Mouse (Mus musculus) cerebral cortex, adult 2 months (tissue): ENCODE measurements around the gene Kcnj11.

Experiments used
- WGBS: fragments of 180-500 bp; shearing (Covaris S2); methylation state at CpG from one replicate; pipeline ENCODE4 v1.1.7; 2018; 5-methylcytosine and 5-hydroxymethylcytosine counted together

The Kcnj11 gene

DNA sequence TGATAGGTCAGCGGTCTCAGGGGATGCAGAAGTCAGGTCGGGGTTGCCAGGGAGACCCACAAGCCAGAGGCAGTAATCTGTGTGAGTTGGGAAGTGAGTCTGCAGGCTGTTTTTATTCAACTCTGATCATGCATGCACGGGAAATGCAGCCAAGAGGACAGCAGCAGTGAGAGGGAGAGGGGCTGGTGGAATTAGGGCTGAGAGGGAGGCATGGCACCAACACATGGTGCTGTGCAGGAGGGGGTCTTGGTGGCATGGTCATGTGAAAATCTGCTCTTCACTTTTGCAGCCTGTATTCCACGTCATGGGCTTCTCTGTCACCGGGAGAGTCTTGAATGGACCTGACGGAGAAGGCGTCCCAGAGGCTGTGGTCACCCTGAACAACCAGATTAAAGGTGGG lies 50.6 kb downstream of the Kcnj11 start:
- 78% methylated on average over 7 of the region's 7 CpGs for WGBS

- 85% methylated on average over 13 of the region's 13 CpGs for WGBS
Measured at GRCm38 (mm10) chr7:46047873-46048562, 52.5 kb downstream of the Kcnj11 start.

DNA sequence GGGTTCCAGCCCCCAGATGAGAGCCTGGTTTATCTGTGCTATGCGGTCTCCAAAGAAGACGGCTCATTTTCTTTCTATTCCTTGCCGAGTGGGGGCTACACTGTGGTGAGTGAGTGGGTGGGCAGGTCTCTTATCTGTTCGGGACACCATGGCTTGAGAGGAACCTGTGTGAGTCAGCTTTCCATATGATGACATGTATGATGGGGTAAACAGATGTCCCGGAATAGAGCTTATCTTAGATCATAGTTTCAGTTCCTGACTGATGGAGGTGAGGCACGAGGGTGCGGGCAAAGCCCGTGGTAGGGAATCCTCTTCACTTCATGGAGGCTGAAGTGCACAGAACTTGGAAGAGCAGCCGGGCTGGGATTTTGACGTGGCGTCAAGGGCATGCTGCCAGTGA lies 54.7 kb downstream of the Kcnj11 start:
- WGBS = 89% methylated on average over 11 of the region's 11 CpGs

GRCm38 (mm10) chr7:46044106-46044505 lies 56.5 kb downstream of the Kcnj11 start:
- WGBS = 94% methylated on average over 10 of the region's 10 CpGs
